Mouse (Mus musculus): ENCODE measurements at regions not wholly inside any gene's neighbourhood (a gene's known extent, or its start where the extent isn't known, plus 50 kb on each side); places are given as distances from the start of the nearest gene placed in this dataset.
A peak's percentile ranks its signal among the peaks of the same experiment; 100 is the strongest.

DNA sequence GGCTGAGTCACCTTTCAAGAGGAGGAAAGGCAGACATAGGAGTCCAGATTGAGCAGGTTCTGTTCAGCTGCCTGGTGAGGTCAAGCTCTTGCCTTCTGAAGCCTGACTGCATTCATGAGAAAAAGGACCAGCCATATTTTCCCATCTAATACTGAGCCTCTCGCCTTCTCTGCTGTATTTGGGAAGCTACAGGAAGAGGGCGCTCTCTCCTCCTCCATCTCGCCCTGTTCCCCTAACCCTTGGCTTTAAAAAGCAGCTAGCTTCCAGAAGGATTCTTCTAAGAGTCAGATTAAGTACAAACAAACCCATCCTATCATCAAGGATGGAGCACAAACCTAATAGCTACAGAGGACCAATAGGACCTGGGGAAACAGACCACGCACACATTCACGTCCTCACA, 98.3 kb downstream of the Foxb1 start:
- no peak for DNase-seq (ENCODE audit: low read depth, low spot score)

DNA sequence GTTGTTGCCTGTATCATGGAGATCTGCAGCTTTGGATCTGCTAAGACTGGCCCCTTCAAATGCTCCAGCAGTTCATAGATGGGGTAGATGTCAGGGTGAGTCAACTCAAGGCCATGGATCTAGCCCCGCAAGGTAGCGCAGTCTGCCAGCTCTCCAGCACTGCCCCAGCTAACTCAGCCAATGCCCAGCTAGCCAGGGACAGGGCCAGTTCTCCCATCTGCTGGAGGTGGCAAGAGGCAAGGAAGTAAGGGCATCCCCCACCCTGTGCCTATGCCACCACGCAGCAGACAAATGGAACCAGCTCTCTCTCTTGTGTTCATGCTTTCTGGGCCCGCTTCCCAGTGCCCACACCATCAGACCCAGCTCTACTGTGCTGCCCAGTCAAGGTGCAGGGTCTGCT, 102.5 kb downstream of the Foxb1 start:
- no peak for DNase-seq (ENCODE audit: low read depth, low spot score)

DNA sequence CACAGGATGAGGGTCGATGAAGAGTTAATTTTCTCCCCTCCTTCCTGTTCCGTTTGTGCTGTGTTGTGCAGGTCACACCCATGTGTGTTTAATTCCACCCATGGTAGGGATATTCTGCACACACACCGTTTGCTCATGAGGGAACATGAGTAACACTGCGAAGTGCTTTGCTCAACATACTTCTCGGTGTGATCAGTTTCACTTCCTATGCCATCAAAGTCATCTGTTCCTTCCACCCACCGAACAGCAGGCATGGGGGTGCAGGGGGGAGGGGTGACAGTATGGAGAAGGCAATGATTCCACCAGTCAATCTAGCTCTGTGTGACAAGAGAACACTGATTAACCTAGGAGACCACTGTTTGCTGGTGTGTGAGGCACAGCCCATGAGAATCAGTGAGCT, 104.7 kb downstream of the Foxb1 start:
- no peak for DNase-seq (ENCODE audit: low read depth, low spot score)

DNA sequence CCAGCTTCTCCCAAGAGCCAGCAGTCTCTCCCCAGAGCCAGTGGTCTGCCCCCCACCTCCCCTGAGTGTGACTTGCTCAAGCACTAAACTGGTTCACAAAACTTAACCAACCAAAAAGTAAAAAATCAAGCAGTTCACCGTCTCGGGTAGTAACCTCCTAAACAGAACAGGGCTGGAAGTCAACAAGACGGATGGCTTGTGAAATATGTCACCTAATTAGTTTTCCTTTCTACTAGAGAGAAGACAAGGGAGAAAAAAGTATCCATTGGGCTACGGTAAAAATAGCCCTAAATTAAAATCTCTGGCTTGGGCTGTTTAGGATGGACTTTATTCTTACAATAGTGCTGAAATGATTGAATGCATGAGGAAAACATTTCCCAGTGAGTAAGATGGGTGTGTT, 108.6 kb downstream of the Foxb1 start:
- no peak for DNase-seq (ENCODE audit: low read depth, low spot score)

DNA sequence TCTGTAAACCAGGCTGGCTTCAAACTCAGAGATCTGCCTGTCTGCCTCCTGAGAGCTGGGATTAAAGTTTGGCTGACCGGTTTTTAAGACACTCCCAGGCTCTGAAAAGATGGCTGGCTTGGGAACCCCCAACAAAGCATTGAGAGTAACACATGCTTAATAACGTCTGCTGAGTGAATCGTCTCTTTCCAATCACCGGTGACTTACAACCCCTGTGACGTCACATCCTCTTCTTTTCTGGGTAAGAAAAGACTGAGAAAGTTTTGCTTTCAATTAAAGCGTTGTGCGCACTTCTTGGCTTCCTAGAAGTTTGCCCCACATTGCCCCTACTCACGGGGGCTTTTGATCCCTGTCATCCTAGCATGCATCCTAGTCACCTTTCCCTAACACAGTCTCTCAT, 109.1 kb downstream of the Foxb1 start:
- no peak for DNase-seq (ENCODE audit: low read depth, low spot score)

DNA sequence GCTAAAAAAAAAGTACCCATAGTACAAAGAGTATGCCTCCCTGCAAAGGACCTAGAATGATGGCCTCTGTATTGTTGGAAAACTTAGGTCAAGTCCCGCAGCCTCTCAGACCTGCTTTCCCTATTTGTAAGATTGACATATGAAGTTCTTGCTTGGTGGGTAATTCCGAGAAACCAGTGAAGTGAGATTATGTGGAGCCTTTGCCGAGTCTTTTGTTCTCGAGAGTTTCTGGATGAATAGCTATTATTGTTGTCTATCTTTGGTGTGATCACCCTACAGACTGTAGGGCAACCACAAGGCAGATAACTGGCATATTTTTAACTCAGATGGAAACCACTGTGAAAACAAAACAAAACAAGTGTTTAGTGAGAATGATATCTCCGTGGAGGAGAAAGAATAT, 118.1 kb downstream of the Foxb1 start:
- no peak for DNase-seq (ENCODE audit: low read depth, low spot score)

DNA sequence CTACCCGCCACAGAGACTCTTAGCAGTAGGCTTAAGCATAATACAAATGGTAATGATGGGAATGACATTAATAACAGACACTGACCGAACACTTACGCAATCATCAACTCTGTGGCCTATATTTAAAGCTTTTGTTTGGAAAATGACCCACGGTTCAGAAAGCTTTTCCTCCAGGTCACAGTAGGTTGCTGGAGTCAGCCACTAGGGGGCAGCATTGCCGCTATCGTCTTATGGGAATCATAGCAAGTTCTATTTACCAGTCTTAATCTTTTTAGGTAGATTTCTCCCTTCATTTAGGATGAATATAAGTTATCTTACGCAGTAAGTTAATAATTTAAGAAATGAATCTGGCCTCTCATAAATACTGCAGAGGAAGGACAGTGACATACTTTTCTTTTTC, 137.4 kb downstream of the Foxb1 start:
- peak; percentile 84 for DNase-seq (ENCODE audit: low read depth, low spot score)

DNA sequence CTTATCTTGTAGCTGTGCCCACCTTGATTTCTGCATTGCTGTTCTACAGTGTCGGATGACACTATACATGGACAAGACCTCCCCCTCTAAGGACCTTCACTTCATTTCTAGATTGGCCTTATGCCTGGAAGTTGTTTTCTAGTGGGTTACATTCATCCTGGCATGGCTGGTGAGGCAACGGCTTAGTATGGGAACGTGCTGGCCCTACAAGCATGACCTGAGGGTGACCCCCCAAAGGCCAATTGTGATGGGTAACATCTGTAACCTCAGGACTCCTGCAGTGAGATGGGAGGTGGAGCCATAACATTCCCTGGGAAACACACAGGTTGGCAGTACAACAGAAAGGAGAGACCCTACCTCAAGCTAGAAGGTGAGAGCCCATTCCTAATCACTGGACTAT, 139.7 kb downstream of the Foxb1 start:
- no peak for DNase-seq (ENCODE audit: low read depth, low spot score)

DNA sequence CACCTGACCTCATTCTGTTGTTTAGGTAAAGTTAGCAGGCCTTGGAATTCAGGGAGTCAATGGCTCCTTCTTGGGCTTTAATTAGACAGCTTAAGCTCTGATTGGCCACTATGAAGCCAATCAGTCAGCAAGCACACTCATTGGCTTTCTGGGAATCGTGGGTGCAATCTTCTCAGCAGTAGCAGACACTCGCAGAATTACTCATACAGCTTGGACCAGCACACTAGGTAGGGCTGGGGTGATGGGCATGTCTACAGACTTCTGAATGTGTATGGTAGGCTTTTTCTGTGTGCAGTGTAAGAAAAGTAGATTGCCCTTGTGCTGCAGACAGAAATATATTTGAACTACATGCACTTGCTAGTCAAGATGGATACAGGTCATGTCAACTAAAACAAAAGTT, 143.4 kb downstream of the Foxb1 start:
- no peak for DNase-seq (ENCODE audit: low read depth, low spot score)

DNA sequence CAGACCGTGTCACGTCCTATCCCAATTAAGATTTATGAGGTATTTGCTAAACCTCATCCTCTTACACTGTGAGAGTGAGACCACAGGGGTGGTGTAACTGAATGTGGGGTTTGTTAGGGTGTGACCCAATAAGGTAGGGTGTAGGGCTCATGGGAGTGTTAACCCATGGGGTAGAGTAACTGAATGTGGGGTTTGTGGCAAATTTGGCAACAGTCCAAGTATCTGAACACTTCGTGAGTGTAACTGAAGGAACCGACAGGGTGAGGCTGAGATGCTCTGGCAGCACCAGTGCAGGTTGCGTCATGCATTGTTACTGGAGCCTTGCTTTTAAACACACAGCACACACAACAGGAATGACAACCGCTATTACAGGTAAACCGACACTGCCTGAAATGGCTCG, 144.1 kb downstream of the Anxa2 start:
- no peak for DNase-seq (ENCODE audit: low read depth, low spot score)

DNA sequence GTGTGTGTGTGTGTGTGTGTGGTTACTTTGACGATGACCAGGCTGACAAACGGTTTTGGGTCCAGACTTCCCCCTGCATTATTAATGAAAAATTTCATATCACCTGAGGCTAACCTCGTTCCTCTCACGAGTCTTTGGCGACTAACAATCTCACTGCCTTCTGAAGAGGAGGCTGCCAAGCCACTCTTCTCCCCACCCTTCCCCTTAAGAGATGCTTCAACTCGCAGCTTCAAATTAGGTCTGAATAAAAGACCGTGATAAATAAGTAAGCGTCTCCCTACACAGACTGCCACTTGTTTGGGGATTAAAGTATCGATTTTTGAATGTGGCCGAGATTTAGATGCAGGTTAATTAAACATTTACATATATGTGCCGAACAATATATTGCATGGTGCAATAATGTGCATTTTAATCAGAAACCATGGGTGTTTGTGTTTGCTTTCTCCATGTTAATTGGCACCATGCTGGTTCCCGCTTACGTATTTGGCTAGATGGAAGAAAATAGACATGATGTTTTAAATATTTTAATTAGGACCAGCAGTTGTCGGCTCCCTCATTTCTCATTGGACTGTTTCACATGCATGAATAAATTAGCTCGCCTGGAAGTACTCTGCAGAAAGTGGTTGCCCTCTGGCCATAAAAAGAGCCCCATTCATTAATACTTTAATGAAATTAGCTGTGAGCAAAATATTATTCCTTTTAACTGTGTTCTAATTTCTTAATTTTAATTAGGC, 139.1 kb downstream of the Anxa2 start:
- no peak for DNase-seq (ENCODE audit: low read depth, low spot score)

DNA sequence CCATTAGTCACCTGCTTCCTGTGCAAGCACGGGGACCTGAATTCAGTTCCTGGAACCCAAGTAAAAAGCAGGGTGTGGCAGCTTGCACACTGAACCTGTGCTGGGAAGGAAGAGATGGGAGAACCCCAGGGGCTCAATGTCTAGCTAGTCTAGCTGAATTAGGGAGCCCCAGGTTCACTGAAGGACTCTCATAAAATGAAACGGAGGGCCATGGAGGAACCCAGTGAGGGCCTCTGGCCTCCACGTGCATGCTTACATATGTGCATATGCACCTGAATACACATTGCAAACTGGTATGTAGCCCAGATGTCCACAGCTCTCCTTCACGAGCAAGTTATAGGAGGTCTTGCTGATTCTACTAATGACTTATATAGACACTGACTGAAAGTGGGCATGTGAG, 135.4 kb downstream of the Anxa2 start:
- no peak for DNase-seq (ENCODE audit: low read depth, low spot score)

DNA sequence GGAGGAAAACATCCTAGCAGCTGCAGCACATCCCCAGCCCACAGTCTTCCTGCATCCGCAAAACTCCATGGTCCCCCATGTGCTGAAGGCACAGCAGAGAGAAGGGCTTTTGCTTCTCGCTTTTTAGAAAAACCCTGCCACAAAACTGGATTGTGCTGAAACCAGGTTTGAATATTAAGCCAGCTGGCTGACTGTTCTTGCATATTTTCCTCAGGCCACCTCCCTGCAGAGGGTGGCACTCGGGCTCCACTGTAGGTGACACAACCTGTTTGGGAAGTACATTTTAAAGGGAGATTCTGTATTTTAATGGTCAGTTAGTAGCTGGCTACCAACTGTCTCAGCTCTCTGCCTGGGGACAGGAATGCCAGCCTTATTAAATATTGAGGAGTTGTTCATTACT, 133.7 kb downstream of the Anxa2 start:
- no peak for DNase-seq (ENCODE audit: low read depth, low spot score)

DNA sequence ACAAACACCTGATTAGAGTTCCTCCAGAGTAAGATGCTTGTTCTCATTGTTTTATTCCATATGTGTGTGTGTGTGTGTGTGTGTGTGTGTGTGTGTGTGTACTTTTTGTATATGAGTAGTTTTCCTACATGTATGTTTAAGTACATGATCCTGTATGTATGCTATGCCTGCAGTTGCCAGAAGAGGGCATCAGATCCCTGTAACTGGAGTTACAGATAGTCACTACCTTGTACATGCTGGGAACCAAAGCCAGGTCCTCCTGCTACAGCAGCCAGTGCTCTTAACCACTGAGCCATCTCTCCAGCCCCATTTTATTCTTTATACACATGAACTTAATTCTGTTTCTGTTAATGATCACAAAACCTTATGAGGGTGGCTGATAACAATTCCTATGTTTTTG, 127.8 kb downstream of the Anxa2 start:
- peak; percentile 8 for DNase-seq (ENCODE audit: low read depth, low spot score)

DNA sequence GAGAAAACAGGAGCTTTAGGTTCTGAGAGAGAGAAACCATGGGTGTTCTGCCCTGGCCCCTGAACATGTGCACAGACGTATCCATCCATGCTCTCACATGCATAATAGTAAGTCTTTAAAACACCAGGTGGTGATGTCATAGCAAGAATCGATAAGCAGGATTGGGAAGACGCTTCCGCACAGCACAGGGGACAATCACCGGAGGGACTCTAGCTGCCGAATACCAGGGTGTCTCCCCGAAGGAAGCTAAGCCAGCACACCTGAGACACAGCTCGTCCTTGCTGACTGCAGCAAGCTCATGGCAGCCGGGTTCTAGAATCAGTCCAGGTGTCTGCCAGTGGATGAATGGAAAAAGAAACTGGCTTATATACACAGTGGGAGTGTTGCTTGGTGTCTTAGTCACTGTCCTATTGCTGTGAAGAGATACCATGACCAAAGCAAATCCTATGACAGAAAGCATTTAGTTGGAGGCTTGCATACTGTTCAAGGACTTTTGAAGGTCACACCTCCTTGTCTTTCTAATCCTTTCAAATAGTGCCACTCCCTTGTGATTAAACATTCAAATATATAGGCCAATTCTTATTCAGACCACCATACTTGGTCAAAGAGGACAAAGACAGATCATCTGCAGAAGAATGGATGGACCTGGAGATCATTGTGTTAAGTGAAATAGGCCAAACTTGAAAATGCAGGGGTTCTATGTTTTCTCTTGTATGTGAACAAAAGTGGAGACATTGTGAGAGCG, 124.4 kb downstream of the Anxa2 start:
- no peak for DNase-seq (ENCODE audit: low read depth, low spot score)

DNA sequence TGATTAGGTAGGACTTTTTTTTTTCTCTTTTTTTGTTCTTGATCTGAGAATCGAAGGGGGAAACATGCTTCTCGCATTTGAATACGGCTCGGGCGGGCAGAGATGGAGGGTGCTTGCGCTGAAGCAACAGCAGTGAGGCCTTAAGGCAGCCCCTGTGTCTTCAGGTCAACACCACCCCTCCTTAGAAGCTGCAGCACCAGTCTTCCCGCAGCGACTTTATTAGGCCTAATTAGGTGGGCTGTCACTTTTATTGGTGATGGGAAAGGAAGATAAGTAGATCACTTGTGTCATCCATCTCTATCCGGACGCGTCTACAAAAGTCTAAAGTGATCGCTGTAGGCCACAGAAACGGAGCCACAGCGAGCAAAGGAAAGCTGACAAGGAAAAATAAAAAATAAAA, 122.0 kb downstream of the Anxa2 start:
- DNase-seq (ENCODE audit: low read depth, low spot score), result no peak

DNA sequence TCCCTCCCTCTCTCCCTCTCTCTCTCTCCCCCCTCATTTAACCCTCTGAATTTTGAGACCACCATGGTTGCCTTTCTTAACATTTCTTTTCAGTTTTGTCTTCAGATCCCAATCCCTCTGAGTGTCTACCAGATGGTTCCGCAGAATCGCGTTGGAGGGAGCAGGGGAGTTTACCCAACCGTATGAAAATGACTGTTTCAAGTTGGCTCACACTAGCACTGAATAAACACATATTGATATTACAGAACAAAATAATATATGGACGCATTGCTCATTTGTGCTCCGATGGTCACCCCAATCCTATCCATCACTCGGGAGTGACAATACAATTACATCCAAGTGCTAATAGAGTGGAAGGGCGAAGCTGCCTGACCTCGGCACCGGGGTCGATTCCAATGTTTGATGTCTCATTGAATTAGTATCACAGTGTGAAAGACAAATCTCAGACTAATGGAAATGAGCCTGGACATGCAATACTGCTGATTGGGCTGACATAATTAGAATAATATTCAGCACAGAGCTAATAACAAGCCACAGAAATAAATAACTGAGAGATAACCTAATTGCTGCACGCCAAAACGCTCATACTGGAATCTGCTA, 115.3 kb downstream of the Anxa2 start:
- no peak for DNase-seq (ENCODE audit: low read depth, low spot score)

DNA sequence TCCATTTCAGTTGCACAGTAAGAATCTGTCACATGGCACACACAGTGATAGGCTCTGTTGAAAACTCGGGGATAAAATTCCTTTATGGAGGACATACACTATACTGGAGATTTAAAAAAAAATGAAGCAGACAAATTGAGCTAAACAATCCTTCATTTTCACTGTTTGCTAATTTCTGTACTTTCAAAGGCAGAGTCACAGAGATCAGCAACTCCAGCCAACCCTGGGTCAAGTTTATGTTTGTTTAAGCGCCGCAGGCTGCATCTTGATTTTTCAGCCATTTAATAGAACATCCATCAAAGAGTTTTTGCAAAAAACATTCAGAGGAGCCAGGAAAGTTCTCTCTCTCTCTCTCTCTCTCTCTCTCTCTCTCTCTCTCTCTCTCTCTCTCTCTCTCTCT, 114.8 kb downstream of the Anxa2 start:
- DNase-seq (ENCODE audit: low read depth, low spot score), result no peak

DNA sequence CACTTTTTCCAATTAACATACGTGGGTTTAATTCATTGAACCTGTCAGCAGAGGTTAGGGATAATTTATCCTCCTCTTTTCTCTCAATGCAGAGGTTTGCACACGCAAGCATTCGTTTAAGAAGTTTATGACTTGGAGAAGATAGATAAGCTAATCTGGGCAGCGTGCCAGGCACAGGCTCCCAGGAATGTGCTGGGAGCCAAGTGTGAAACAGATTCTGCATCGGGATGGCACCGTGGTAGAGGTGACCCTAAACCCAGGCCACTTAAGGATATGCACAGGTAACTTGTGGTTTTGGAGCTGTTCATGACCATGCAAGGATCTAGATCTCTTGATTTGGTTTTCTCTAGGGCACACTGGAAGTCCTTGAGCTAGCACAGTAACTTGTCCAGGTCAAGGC, 113.6 kb downstream of the Anxa2 start:
- peak; percentile 6 for DNase-seq (ENCODE audit: low read depth, low spot score)

DNA sequence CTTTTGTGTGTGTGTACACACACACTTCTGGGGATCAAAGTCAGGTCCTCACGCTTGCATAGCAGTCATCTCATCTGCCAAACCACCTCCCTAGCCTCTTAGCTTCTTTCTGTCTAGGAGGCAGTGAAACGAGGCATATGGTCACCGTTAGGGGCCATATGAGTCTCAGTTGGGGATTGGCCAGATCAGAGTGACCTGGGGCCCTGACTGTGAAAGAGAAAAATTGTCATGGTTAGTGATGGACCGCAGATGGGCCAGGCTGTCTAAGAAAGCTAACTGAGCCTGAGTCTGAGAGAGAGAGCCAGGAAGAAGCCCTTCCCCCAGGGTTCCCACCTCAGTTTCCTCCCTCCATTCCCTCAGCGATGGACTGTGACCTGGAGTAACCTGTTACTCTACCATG, 89.8 kb downstream of the Anxa2 start:
- no peak for DNase-seq (ENCODE audit: low read depth, low spot score)
